Mouse (Mus musculus): ENCODE data around the gene Mars.

- no peak for TF ChIP-seq CTCF (IDR thresholded peaks at IDR 0.05; ENCODE audit: low read depth)
- TF ChIP-seq EP300 (IDR thresholded peaks at IDR 0.05; ENCODE audit: low read depth), result no peak
Observed at GRCm38 (mm10) chr10:127250810-127251209, 60.8 kb downstream of the Mars start.
